Mouse (Mus musculus): ENCODE data around the gene Tnnt3. TPM values are rescaled to one million over a fixed set of nuclear protein-coding genes. Genes with fewer than 3 reads are reported as not detected.

Tnnt3 gene
- polyA plus RNA-seq, 1 experiment: 0.39 TPM

DNA sequence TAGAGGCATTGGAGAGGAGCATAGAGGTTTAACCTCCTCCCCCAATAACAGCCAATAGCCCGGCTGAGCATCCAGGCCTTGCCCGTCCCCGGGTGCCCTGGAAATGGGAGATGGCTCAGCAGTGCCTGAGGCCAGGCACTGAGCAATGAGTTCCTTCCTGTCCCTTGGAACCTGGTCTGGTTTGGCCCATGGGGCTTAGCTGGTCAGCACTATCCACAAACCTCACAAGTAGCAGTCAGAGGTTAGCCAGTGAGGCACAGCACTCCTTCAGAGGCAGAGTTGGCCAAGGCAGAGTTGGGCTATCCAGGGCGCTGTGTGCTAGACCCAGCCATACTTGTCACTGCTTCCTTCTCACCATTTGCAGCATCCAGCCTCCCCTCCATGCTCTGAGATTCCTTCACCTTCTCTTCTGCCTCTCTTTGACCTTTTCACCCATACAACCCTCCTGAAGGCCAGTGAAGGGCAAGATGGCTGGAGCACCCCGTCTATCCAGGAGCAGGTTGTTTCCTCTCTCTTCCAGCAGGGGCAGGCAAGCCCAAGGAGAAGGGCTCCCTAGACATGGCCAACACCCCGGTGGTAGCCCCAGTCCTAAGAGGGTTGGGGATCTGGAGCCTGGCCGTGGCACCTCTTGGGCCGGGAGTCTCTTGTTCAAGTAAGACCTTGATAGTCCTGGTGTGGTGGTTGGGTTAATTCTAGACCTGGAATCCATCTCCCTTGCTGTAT lies 56.9 kb downstream of the Tnnt3 start:
- Histone ChIP-seq H3K27ac (ENCODE audit: insufficient read depth, low read length) (no peak overlapping the region), H3K4me1 (ENCODE audit: control insufficient read depth, insufficient read depth, low read length) (peaks cover 22% of the 10 kb centered on the region), H3K27me3 (ENCODE audit: control insufficient read depth, insufficient read depth, low read length) (no peaks in the 10 kb centered on the region), H3K4me3 (replicated peaks; ENCODE audit: insufficient read depth, low read depth, low read length) (no peak overlapping the region)
- WGBS: 87% methylated on average over 8 of the region's 8 CpGs
- DNase-seq: no peak
- no peak for TF ChIP-seq CTCF (IDR thresholded peaks at IDR 0.05; ENCODE audit: borderline replicate concordance, insufficient read depth, low read depth, low read length)
- TF ChIP-seq POLR2A (IDR thresholded peaks at IDR 0.05; ENCODE audit: borderline replicate concordance, insufficient read depth, low read length): no peak

- H3K27me3 ChIP-seq (ENCODE audit: control insufficient read depth, insufficient read depth, low read length): no peaks in the 10 kb centered on the region
- H3K4me3 ChIP-seq (replicated peaks; ENCODE audit: insufficient read depth, low read depth, low read length): no peak overlapping the region
- peaks cover 27% of the 10 kb centered on the region for H3K4me1 ChIP-seq (ENCODE audit: control insufficient read depth, insufficient read depth, low read length)
- H3K27ac ChIP-seq (ENCODE audit: insufficient read depth, low read length): no peak overlapping the region
- TF ChIP-seq CTCF (IDR thresholded peaks at IDR 0.05; ENCODE audit: borderline replicate concordance, insufficient read depth, low read depth, low read length): no peak
- DNase-seq: no peak
- 95% methylated on average over 2 of the region's 2 CpGs for whole genome bisulfite sequencing
Observed at GRCm38 (mm10) chr7:142556089-142556476, 57.4 kb downstream of the Tnnt3 start.

- H3K27ac ChIP-seq (ENCODE audit: insufficient read depth, low read length): no peak overlapping the region
- DNase-seq: no peak
- H3K4me3 ChIP-seq (replicated peaks; ENCODE audit: insufficient read depth, low read depth, low read length): no peak overlapping the region
- H3K27me3 ChIP-seq (ENCODE audit: control insufficient read depth, insufficient read depth, low read length): no peaks in the 10 kb centered on the region
- TF ChIP-seq POLR2A (IDR thresholded peaks at IDR 0.05; ENCODE audit: borderline replicate concordance, insufficient read depth, low read length) (no peak), CTCF (IDR thresholded peaks at IDR 0.05; ENCODE audit: borderline replicate concordance, insufficient read depth, low read depth, low read length) (no peak)
- peaks cover 41% of the 10 kb centered on the region for H3K4me1 ChIP-seq (ENCODE audit: control insufficient read depth, insufficient read depth, low read length)
- 90% methylated on average over 6 of the region's 6 CpGs for WGBS
Observed at GRCm38 (mm10) chr7:142557696-142558095, 59.1 kb downstream of the Tnnt3 start.

DNA sequence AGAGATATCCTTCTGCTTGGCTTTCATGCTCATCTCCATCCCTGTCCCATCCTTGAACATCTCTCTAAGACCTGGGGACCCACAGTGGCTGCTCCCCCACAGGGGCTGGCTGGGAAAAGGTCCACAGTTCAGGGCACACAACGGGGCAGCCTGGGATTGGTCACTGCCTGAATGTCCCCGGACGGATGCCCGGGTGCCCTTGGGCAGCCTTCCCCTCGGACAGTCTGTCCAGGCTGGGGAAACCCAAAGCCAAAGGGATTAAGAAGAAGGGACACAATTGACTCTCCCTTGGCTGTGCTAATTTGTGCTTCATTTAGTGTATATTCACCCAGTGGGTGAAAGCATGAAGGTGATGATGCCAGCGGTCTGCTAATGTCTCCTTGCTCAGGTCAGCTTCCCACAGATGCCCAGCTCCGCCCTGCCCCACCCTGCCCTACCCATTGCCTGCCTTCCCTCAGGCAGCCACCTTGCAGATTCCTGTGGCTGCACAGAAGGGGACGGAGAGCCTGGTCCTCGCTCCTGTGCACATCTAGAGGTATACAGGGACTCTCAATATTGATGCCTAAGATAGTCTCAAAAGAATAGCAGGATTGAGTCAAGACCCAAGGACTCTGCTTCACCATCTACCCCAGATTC lies 60.0 kb downstream of the Tnnt3 start:
- 97% methylated on average over 9 of the region's 9 CpGs for WGBS
- TF ChIP-seq CTCF (IDR thresholded peaks at IDR 0.05; ENCODE audit: borderline replicate concordance, insufficient read depth, low read depth, low read length): no peak
- TF ChIP-seq POLR2A (IDR thresholded peaks at IDR 0.05; ENCODE audit: borderline replicate concordance, insufficient read depth, low read length): no peak
- no peak for DNase-seq
- H3K27me3 ChIP-seq (ENCODE audit: control insufficient read depth, insufficient read depth, low read length): no peaks in the 10 kb centered on the region
- no peak overlapping the region for H3K27ac ChIP-seq (ENCODE audit: insufficient read depth, low read length)
- no peak overlapping the region for H3K4me3 ChIP-seq (replicated peaks; ENCODE audit: insufficient read depth, low read depth, low read length)
- peaks cover 48% of the 10 kb centered on the region for H3K4me1 ChIP-seq (ENCODE audit: control insufficient read depth, insufficient read depth, low read length)

DNA sequence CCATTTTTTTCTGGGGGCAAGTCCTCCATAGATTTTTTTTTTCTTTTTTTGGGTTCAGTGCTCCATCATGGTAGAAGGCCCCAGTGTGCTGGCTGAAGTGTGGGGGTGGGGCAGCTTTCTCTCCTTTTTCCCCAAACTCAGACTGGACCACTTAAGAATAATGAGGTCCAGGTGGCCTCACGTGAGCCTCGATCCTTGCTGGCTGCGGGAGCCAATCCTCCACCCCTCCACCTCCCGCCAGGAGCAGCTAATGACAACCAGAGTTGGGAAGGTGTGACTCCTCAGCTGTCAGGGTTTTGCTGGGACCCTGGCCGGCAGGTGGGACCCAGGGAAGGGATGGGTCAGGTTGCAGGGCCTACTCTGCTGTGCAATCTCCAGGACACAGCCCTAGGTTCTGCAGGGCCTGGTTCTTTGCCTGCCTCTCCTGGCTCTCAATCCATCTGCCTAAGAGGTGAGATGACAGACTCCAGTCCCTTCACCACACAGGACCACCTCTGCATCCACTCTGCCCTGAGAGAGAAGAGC lies 61.1 kb downstream of the Tnnt3 start:
- H3K4me1 ChIP-seq (ENCODE audit: control insufficient read depth, insufficient read depth, low read length): peaks cover 48% of the 10 kb centered on the region
- H3K27me3 ChIP-seq (ENCODE audit: control insufficient read depth, insufficient read depth, low read length): no peaks in the 10 kb centered on the region
- WGBS: 87% methylated on average over 5 of the region's 5 CpGs
- no peak overlapping the region for H3K4me3 ChIP-seq (replicated peaks; ENCODE audit: insufficient read depth, low read depth, low read length)
- H3K27ac ChIP-seq (ENCODE audit: insufficient read depth, low read length): 0 out of 2 replicates have a peak overlapping the region, but pooled peaks have one; percentile 19
- TF ChIP-seq CTCF (IDR thresholded peaks at IDR 0.05; ENCODE audit: borderline replicate concordance, insufficient read depth, low read depth, low read length): no peak
- no peak for TF ChIP-seq POLR2A (IDR thresholded peaks at IDR 0.05; ENCODE audit: borderline replicate concordance, insufficient read depth, low read length)
- DNase-seq: no peak

DNA sequence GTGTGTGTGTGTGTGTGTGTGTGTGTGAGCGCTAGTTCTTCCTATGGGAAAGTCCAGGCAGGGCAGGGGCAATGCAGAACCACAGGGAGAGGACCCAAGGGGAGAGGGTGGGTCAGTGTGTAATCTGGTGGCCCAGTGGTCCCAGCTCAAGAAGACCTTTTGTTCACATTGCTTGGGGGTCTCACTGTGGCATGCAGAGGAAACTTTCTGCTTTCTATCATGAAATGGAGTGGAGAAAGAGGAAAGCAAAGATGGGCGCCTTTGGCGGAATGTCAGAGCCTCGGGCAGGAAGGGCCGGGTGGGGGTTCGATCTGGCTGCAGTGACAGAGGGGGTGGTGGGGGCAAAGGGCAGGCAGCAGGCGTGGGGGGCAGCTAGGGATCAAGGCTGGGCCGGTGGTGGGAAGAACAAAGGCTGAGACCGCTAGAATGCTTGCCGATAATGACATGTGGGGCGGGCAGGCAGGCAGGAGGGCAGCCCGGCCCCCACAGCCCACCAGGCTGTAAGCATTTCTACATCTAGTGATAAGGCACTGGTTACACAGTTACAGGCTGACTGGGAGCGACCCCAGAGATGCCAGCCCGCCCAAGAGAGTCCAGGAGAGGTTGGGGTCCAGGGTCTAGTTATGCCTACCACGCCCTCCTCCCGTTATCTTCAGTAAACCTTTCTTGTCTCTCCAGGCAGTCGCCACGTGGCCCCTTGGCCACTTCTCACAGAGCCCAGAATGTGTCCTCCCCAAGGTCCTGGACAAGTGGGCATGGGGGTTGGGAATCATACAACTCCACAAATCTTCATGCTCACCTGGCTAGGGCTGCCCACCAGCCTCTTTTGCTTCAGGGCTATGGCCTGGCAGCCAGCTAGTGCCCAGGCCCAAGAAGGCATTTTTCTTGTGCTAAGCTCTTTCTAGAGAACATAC lies 62.6 kb downstream of the Tnnt3 start:
- no peak for DNase-seq
- Histone ChIP-seq H3K4me1 (ENCODE audit: control insufficient read depth, insufficient read depth, low read length) (peaks cover 55% of the 10 kb centered on the region), H3K27me3 (ENCODE audit: control insufficient read depth, insufficient read depth, low read length) (no peaks in the 10 kb centered on the region), H3K27ac (ENCODE audit: insufficient read depth, low read length) (peak overlapping the region; percentile 69), H3K4me3 (replicated peaks; ENCODE audit: insufficient read depth, low read depth, low read length) (no peak overlapping the region)
- WGBS: 36% methylated on average over 18 of the region's 18 CpGs
- TF ChIP-seq POLR2A (IDR thresholded peaks at IDR 0.05; ENCODE audit: borderline replicate concordance, insufficient read depth, low read length) (no peak), CTCF (IDR thresholded peaks at IDR 0.05; ENCODE audit: borderline replicate concordance, insufficient read depth, low read depth, low read length) (no peak)

- H3K27ac ChIP-seq (ENCODE audit: insufficient read depth, low read length): peak overlapping the region; percentile 83
- peaks cover 55% of the 10 kb centered on the region for H3K4me1 ChIP-seq (ENCODE audit: control insufficient read depth, insufficient read depth, low read length)
- TF ChIP-seq POLR2A (IDR thresholded peaks at IDR 0.05; ENCODE audit: borderline replicate concordance, insufficient read depth, low read length) (0 out of 2 replicates have a peak, but pooled peaks have one; percentile 5), CTCF (IDR thresholded peaks at IDR 0.05; ENCODE audit: borderline replicate concordance, insufficient read depth, low read depth, low read length) (no peak)
- H3K4me3 ChIP-seq (replicated peaks; ENCODE audit: insufficient read depth, low read depth, low read length): no peak overlapping the region
- peak; percentile 95 to 97 for DNase-seq
- WGBS: 12% methylated on average over 4 of the region's 4 CpGs
- H3K27me3 ChIP-seq (ENCODE audit: control insufficient read depth, insufficient read depth, low read length): no peaks in the 10 kb centered on the region
Observed at GRCm38 (mm10) chr7:142561856-142562404, 63.3 kb downstream of the Tnnt3 start.
